ENCODE assay signal across 12 mouse cellular contexts in the genomic region with DNA sequence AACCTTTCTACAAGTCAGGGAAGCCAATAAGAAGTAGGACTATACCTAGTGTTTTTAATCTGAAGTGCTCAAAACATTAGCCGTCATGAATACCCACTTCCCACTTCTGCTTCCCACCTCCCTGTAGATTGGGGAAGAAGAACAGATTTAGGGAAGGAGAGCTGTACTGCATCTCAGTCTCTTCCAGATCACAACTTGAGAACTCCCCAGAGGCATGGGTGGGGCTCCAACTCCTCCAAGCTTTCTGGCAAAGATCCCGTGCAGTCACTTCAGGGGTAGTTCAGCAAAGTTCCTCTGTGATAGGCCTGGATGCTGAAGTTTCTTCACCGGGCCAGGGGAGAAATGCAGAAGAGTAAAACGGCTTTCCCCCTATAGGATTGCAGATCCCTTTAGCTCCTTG.
DNase-seq lines count a peak whose midpoint lies in the region; ATAC-seq lines count a peak whose summit lies in the region.
"Had no signal": no experiment of that assay in that cellular context is flagged by ENCODE, and none has a peak within 500 bp of the region (broad histone marks: within the 10 kb centered on the region; RNA-seq: fewer than 3 reads in every experiment).

No protein-coding gene starts in this region.

- no peak for ATAC-seq in embryonic facial prominence, embryonic 14.5 days (ENCODE audit: low read depth)
- no peak for ATAC-seq in midbrain, embryonic 15.5 days (replicated peaks)
- no peak for ATAC-seq in frontal cortex, adult (ENCODE audit: low TSS enrichment)
- ATAC-seq: Patski had no signal

- H3K27me3 ChIP-seq in embryonic facial prominence, embryonic 14.5 days (replicated peaks; ENCODE audit: control insufficient read depth, insufficient read depth, low read length) = no peaks in the 10 kb centered on the region
- H3K27me3 ChIP-seq in embryonic facial prominence, embryonic 10.5 days (replicated peaks; ENCODE audit: low read depth, poor library complexity, severe bottlenecking) = no peaks in the 10 kb centered on the region
- H3K27me3 ChIP-seq in midbrain, embryonic 15.5 days (replicated peaks) = no peaks in the 10 kb centered on the region
- H3K27me3 ChIP-seq: kidney, embryonic 15.5 days; neural tube, embryonic 13.5 days; Patski had no signal

- H3K27ac ChIP-seq in embryonic facial prominence, embryonic 14.5 days (replicated peaks; ENCODE audit: low read depth, low read length) = no peak overlapping the region
- H3K27ac ChIP-seq in embryonic facial prominence, embryonic 10.5 days (replicated peaks) = no peak overlapping the region
- H3K27ac ChIP-seq in midbrain, embryonic 15.5 days = no peak overlapping the region
- H3K27ac ChIP-seq: kidney, embryonic 15.5 days; neural tube, embryonic 13.5 days had no signal

- H3K9ac ChIP-seq in embryonic facial prominence, embryonic 14.5 days (ENCODE audit: low read depth, low read length) = no peak overlapping the region
- no peak overlapping the region for H3K9ac ChIP-seq in midbrain, embryonic 15.5 days
- H3K9ac ChIP-seq: kidney, embryonic 15.5 days; neural tube, embryonic 13.5 days had no signal

- no peaks in the 10 kb centered on the region for H3K36me3 ChIP-seq in embryonic facial prominence, embryonic 14.5 days (ENCODE audit: control insufficient read depth, insufficient read depth, low read length)
- H3K36me3 ChIP-seq in embryonic facial prominence, embryonic 10.5 days (replicated peaks) = no peaks in the 10 kb centered on the region
- H3K36me3 ChIP-seq in midbrain, embryonic 15.5 days (replicated peaks) = no peaks in the 10 kb centered on the region
- H3K36me3 ChIP-seq: kidney, embryonic 15.5 days; neural tube, embryonic 13.5 days had no signal

- no peaks in the 10 kb centered on the region; the same call in 1 of the 2 replicates for H3K4me1 ChIP-seq in embryonic facial prominence, embryonic 14.5 days (ENCODE audit: control insufficient read depth, insufficient read depth, low read length)
- H3K4me1 ChIP-seq in embryonic facial prominence, embryonic 10.5 days = peaks cover 25% of the 10 kb centered on the region
- peaks cover 10% of the 10 kb centered on the region for H3K4me1 ChIP-seq in midbrain, embryonic 15.5 days

- WGBS in embryonic facial prominence, embryonic 14.5 days = 55% methylated on average over 4 of the region's 4 CpGs
- WGBS in embryonic facial prominence, embryonic 10.5 days = 87% methylated on average over 4 of the region's 4 CpGs
- WGBS in midbrain, embryonic 15.5 days = 77% methylated on average over 4 of the region's 4 CpGs

- intact Hi-C loops in heart, postnatal 10 days (cut with DNase I) = no loop called here

- H3K4me2 ChIP-seq in embryonic facial prominence, embryonic 14.5 days (ENCODE audit: low read depth, low read length) = no peak overlapping the region
- no peak overlapping the region for H3K4me2 ChIP-seq in midbrain, embryonic 15.5 days
- H3K4me2 ChIP-seq: kidney, embryonic 15.5 days; neural tube, embryonic 13.5 days had no signal

- H3K9me3 ChIP-seq in embryonic facial prominence, embryonic 14.5 days (ENCODE audit: control insufficient read depth, low read length) = no peaks in the 10 kb centered on the region
- no peaks in the 10 kb centered on the region for H3K9me3 ChIP-seq in embryonic facial prominence, embryonic 10.5 days
- no peaks in the 10 kb centered on the region for H3K9me3 ChIP-seq in midbrain, embryonic 15.5 days
- H3K9me3 ChIP-seq: kidney, embryonic 15.5 days; neural tube, embryonic 13.5 days had no signal

- no peak overlapping the region for H3K4me3 ChIP-seq in embryonic facial prominence, embryonic 14.5 days (ENCODE audit: low read depth, low read length)
- H3K4me3 ChIP-seq in embryonic facial prominence, embryonic 10.5 days = no peak overlapping the region
- no peak overlapping the region for H3K4me3 ChIP-seq in midbrain, embryonic 15.5 days
- H3K4me3 ChIP-seq: kidney, embryonic 15.5 days; neural tube, embryonic 13.5 days had no signal

- DNase-seq in embryonic facial prominence, embryonic 14.5 days (ENCODE audit: low spot score) = peak; percentile 82
- no peak for DNase-seq in embryonic facial prominence, embryonic 10.5 days (ENCODE audit: low spot score)
- peak; percentile 46 for DNase-seq in ZHBTc4 (ENCODE audit: low read depth, low spot score)
- peak; percentile 69 to 75 for DNase-seq in heart, postnatal 10 days
- peak; percentile 69 to 75 for DNase-seq in lung, postnatal 4 days
- no peak for DNase-seq in layer of hippocampus, postnatal 14 days (ENCODE audit: low spot score in 2 of 2)
- DNase-seq: thymus, postnatal 25 days had no signal

Comparison
In these comparisons a context has a peak if more than half of its experiments do, and no peak if none do; other contexts are left out.
1. DNase-seq: peak in embryonic facial prominence, embryonic 14.5 days (single experiment), ZHBTc4 (single experiment), heart, postnatal 10 days (2 of 2) and lung, postnatal 4 days (2 of 2); none in embryonic facial prominence, embryonic 10.5 days (single experiment) and layer of hippocampus, postnatal 14 days (0 of 2).